Mouse (Mus musculus) thymus, adult 2 months (tissue): ENCODE results near the gene Rgmb.

Experiments
- CTCF ChIP-seq: fragments of 200-500 bp; IDR thresholded peaks from 2 replicates; pipeline ENCODE4 v1.5.1; 2012; ENCODE audit warnings: mild to moderate bottlenecking, control low read depth, low read length, moderate library complexity, borderline replicate concordance; ENCODE audit not compliant: control insufficient read depth, poor library complexity, insufficient read depth; ENCODE audit errors: extremely low read depth
- POLR2A ChIP-seq: fragments of 200-500 bp; IDR thresholded peaks from 2 replicates; pipeline ENCODE4 v1.6.1; 2012; ENCODE audit warnings: mild to moderate bottlenecking, low read length, control low read depth, moderate library complexity; ENCODE audit not compliant: control insufficient read depth, poor library complexity, insufficient read depth; ENCODE audit errors: extremely low read depth

DNA sequence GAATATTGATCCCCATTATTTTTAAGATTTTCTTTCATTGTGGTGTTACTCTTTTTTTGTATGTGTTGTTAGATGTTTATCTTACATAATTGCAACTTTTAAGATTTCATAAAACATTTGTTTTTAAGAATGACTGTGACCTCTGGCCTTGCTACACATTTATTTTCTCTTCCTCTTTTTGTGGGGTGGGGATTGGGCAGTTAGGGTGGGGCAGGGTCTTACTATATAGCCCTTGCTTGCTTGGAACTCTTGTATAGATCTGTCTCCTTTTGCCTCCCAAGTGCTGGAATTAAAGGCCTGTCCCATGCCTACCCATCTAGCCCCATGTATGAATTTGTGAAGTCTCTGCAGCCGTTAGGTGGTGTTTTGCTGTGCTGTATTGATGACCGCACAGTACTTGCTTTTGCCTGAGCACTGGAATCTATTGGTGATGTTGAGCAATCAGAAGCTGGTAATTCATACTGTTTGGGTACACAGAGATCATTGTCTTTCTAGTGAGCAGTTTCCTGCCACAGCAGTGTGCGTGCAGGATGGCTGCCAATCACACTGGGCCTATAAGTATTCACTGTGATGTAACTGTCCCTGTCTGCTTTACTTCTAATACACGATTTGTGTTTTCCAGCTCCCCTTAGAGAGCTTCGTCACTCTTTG, 56.1 kb downstream of the Rgmb start:
- TF ChIP-seq CTCF = no peak
- TF ChIP-seq POLR2A = no peak
